Mouse (Mus musculus) common myeloid progenitor, adult 5-6 weeks (primary cell): ENCODE data around the gene N6amt1. TPM values are rescaled to one million over a fixed set of nuclear protein-coding genes. Genes with fewer than 3 reads are reported as not detected.

ENCODE experiments used
- ATAC-seq: replicated peaks from 2 replicates; pipeline ENCODE4 v1.8.0; 2016; ENCODE audit warnings: low read depth, mild to moderate bottlenecking, moderate TSS enrichment, inconsistent platforms; ENCODE audit not compliant: poor library complexity, severe bottlenecking
- total RNA-seq: library from RNA; stranded (forward); fragments of 200-1000, 187-1606 nt; gene quantifications from 2 replicates; pipeline ENCODE4 v1.2.3, GENCODE M21; 2017

Gene N6amt1
- total RNA-seq, result 13.5 and 14.9 TPM in 2 replicates

- ATAC-seq, result peak; percentile 98
Observed at GRCm38 (mm10) chr16:87354075-87354583, at the start of gene N6amt1. TSS of gene N6amt1 (plus strand) at chr16:87354185.

- no peak for ATAC-seq
Observed at GRCm38 (mm10) chr16:87305251-87306011, 48.6 kb upstream of the N6amt1 start.

- no peak for ATAC-seq
Observed at GRCm38 (mm10) chr16:87307109-87307735, 46.8 kb upstream of the N6amt1 start.

- ATAC-seq, result no peak
Observed at GRCm38 (mm10) chr16:87310659-87311058, 43.3 kb upstream of the N6amt1 start.

GRCm38 (mm10) chr16:87318200-87318811, 35.7 kb upstream of the N6amt1 start:
- ATAC-seq, result no peak

GRCm38 (mm10) chr16:87318998-87319397, 35.0 kb upstream of the N6amt1 start:
- no peak for ATAC-seq

GRCm38 (mm10) chr16:87319541-87320251, 34.3 kb upstream of the N6amt1 start:
- no peak for ATAC-seq

GRCm38 (mm10) chr16:87320252-87320555, 33.8 kb upstream of the N6amt1 start:
- no peak for ATAC-seq

GRCm38 (mm10) chr16:87324571-87324970, 29.4 kb upstream of the N6amt1 start:
- ATAC-seq, result peak; percentile 29; the same call in 1 of the 2 replicates

GRCm38 (mm10) chr16:87329986-87330385, 24.0 kb upstream of the N6amt1 start:
- ATAC-seq, result no peak

GRCm38 (mm10) chr16:87334756-87335155, 19.2 kb upstream of the N6amt1 start:
- ATAC-seq, result no peak

GRCm38 (mm10) chr16:87341043-87341572, 12.9 kb upstream of the N6amt1 start:
- no peak for ATAC-seq

GRCm38 (mm10) chr16:87348133-87348532, 5.9 kb upstream of the N6amt1 start:
- no peak for ATAC-seq

GRCm38 (mm10) chr16:87351386-87352105, 2.4 kb upstream of the N6amt1 start:
- ATAC-seq, result no peak

GRCm38 (mm10) chr16:87353605-87354004, 380 bp upstream of the N6amt1 start:
- ATAC-seq, result no peak

- peak; percentile 9 for ATAC-seq
Observed at GRCm38 (mm10) chr16:87354748-87355147, 763 bp downstream of the N6amt1 start.

GRCm38 (mm10) chr16:87360096-87360495, 6.1 kb downstream of the N6amt1 start:
- no peak for ATAC-seq

- no peak for ATAC-seq
Observed at GRCm38 (mm10) chr16:87364231-87364630, 10.2 kb downstream of the N6amt1 start.

GRCm38 (mm10) chr16:87366035-87366434, 12.1 kb downstream of the N6amt1 start:
- ATAC-seq, result no peak

GRCm38 (mm10) chr16:87366445-87366844, 12.5 kb downstream of the N6amt1 start:
- no peak for ATAC-seq
